Mouse (Mus musculus) NIH3T3 (cell line): Measurements from ENCODE around the gene Vars.
"Not testable (repeated sequence)": the region's sequence is repeated elsewhere in the genome, so short reads cannot be mapped to it uniquely, and the experiment has no call there.

Experiments used
- DNase-seq: peaks from one replicate; pipeline ENCODE4 v3.0.0-alpha.2; 2012; ENCODE audit warnings: low read depth

Gene Vars

GRCm38 (mm10) chr17:35000717-35001451 lies at the start of gene Vars:
Vars (plus strand) TSS chr17:35000987.
- DNase-seq = peak; percentile 94

- peak; percentile 42 for DNase-seq
Measured at GRCm38 (mm10) chr17:34951636-34952377, 49.0 kb upstream of the Vars start.

DNA sequence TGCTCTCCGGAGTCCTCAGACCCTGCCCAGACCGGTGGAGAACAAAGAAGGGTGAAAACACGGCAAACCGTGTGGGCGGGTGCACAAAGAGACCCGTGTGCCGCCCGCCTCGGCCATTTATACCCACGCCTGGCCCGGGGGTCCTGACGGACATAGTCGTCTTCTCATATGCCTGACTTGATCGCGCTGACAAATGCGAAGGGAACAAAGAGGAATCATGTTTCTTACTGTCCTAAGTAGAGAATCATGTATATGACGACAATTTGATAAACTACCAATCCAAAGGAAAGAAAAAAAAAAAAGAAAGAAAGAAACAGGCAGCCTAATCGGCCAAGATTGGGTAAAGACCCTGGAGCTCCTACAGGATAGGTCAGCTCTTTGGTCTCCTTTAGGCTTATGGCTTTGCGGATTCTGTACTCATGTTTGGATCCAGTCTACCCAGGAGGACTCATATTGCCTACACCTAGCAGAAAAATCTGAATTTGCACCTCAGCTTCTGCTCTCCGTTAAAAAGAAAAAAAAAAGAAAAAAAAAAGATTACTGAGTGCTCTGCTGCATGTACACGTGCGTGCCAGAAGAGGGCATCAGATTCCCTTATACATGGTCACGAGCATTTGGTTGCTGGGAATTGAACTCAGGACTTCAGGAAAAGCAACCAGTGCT lies 48.3 kb upstream of the Vars start:
- DNase-seq = peak; percentile 89

DNA sequence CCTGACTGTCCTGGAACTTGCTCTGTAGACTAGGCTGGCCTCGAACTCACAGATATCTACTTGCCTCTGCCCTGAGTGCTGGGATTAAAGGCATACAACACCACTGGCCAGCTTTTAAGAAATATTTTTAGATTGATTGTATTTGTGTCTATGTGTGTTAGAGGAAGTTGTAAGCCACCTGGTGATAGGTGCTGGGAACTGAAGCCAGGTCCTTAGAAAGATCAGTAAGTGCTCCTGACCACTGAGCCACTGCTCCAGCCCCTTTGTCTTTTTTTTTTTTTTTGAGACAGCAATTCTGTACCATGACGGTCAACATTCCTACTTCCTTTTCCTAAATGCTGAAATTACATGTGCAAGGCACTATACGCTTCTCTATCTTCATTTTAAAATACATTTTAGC lies 47.5 kb upstream of the Vars start:
- no peak for DNase-seq

DNA sequence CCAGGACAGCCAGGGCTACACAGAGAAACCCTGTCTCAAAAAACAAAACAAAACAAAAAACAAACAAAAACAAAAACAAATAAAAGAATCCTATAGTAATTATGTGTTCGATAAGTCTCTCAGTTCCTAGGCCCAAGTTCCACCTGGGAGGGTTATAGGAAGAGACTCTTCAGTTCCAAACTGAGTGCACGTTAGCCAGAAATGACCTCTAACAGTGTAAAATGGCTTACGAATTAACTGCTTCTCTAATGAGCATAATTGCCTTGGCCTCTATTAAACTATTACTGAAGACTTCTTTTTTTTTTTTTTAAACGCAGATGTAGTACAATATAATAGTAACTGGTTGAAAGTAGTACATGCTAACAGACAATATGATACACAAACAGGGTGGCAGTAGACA lies 46.9 kb upstream of the Vars start:
- DNase-seq = no peak

DNA sequence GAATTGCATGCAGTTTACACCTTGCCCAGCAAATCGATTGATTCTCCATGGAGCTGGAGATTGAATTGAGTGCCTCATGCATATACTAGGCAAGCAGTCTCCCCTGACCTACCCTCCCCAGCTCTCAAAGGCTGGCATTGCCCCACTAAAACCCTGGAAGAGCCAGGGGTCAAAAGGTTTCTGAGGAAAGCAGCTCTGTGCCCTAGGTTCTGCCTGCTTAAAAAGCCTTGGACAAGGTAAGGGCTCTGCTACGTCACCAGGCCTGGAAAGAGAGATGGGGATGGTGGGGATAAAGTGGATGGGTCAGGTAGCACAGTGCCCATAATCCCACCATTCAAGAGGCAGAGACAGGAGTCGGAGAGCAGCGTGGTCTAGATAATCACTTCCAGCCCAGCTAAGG lies 46.0 kb upstream of the Vars start:
- DNase-seq = no peak

DNA sequence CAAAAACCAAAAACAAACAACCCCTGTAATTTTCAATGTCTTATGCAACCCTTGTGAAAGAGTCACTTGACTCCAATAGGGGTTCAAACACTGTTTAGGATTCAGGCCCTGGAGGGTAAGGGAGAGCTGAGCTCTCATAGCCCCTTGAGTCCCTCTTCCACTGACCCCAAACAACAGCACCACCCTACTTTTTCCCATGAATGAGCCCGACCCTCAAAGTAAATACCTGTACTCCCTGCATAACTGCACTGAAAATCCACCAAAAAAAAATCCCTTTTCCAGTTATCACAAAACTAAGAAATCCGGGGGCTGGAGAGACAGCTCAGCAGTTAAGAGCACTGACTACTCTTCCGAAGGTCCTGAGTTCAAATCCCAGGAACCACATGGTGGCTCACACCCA lies 44.9 kb upstream of the Vars start:
- DNase-seq = no peak

GRCm38 (mm10) chr17:34956340-34956739 lies 44.4 kb upstream of the Vars start:
- peak; percentile 75 for DNase-seq

GRCm38 (mm10) chr17:34957291-34957690 lies 43.5 kb upstream of the Vars start:
- not testable (repeated sequence) for DNase-seq

DNA sequence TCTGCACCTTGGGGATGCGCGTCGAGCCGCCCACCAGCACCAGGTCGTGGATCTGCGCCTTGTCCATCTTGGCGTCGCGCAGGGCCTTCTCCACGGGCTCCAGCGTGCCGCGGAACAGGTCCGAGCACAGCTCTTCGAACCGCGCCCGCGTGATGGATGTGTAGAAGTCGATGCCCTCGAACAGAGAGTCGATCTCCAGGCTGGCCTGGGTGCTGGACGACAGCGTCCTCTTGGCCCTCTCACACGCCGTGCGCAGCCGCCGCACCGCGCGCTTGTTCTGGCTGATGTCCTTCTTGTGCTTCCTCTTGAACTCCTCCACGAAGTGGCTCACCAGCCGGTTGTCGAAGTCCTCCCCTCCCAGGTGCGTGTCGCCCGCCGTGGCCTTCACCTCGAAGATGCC lies 42.8 kb upstream of the Vars start:
- DNase-seq = not testable (repeated sequence)

- not testable (repeated sequence) for DNase-seq
Measured at GRCm38 (mm10) chr17:34958734-34959129, 42.1 kb upstream of the Vars start.

GRCm38 (mm10) chr17:34959130-34959778 lies 41.5 kb upstream of the Vars start, which contains the start of gene Hspa1b:
Hspa1b (minus strand) TSS chr17:34959238.
- DNase-seq = peak; percentile 89

- peak; percentile 88 for DNase-seq
Measured at GRCm38 (mm10) chr17:34959881-34960515, 40.8 kb upstream of the Vars start.

DNA sequence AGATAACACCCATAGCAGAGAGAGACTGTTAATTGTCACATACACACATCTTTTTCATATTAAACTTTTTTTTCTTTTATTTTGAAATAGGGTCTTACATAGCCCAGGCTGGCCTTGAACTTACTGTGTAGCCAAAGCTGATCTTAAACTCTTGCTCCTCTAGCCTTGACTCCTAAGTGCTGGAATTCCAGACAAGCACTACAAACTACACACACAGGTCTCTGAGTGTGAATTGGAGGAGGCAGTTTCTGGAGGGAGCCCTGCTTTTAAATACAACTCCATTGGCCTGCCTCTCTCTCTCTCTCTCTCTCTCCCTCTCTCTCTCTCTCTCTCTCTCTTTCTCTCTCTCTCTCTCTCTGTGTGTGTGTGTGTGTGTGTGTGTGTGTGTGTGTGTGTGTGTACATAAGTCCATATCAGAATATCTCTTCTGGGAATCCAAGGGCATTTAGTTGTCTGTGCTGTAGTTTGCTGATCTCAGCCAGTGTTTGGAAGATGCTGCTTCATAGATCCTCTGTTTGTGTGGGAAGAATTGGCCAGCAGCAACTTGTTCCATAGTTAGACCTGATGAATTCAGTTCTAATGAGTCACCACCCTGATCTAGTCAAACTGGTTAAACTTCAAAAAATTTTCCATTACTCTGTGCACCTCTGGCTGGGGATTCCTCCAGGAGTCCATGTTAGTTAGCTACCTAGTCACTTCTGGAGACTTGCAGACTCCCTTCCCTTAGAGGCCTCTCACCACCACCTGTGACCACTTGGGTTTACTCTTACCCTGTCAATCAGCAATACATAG lies 39.9 kb upstream of the Vars start:
- DNase-seq = peak; percentile 82

DNA sequence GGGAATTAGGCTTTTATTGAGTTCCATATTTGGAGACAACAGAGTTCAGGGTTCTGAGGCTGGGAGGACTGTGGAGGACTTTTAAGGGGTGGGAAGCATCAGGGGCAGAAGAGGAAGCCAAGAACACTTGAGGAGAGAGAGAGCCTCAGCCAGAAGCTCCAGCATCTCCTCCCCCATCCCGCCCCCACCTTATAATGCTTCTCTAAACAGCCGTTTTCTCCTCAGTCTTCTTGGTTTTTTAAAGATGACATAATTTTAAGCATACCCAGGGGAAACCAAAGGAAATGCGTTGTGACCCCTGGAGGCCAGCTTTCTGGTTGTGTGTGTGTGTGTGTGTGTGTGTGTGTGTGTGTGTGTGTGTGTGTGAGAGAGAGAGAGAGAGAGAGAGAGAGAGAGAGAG lies 38.7 kb upstream of the Vars start:
- peak; percentile 84 for DNase-seq

DNA sequence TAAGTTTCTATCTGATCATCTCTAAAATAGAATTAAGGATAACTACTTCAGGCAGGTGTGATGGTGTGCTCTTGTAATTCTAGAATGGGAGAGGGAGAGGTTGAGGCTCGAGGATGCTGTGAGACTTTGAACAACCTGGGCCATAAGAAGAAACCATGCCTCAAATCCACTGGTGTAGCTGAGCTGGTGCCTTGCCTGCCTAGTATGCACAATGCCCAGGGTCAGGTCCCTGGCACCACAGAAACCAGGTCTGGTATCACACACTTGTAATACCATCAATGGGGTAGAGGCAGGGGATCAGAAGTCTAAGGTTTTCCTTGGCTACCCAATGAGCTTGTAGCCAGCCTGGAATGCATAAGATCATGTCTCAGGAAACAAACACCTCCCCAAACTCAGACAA lies 37.9 kb upstream of the Vars start:
- DNase-seq = no peak

DNA sequence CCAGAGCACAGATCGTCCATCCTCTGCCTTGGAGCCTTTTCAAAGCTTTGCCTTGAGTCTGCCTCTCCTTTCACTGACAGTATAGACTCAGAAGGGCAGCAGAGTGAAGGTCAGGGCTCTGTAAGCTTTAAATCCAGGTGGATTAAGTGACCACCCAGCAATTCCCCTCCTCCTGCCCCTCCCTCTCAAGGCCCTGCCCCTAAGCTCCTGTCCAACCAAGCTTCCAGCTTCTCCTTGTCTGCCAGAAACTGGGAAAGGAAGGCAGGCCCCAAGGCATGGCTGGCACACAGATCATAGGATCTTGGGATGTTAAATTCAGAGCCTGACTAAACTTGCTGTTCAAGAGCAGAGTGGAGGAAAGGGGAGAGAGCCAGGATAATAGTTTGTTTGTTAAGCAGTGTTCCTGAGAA lies 36.1 kb upstream of the Vars start:
- peak; percentile 82 for DNase-seq

DNA sequence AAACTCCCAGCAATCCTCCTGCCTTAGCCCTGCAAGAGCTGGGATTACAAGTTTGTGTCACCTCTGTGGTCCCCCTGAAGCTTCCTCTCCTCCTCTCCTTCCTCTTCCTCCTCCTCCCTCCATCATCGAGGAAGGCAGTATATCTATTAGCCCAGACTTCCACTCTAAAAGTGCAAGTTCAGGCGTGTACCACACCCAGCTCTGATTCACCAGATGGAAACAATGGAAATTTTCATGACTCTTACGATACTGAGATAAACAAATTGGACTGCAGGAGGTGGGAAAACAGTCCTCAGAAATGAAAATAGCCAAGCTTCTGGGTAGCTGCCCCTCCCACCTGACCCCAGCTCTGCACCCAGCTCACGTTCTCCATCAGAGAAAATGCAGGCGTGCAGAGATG lies 35.2 kb upstream of the Vars start:
- DNase-seq = peak; percentile 70

DNA sequence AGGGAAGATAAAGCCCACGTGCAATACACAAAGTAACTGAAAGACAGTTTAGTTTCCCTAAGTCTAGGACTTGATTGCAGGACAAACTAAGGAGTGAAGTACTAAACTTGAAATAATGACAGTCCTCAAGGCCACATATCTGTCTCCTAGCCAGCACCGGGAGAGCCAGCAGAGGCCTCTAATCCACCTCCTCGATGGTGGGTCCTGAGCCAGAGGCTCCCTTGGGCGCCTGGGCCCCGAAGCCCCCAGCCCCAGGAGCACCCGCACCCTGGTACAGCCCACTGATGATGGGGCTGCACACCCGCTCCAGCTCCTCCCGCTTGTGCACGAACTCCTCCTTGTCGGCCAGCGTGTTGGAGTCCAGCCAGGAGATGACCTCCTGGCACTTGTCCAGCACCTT lies 31.0 kb upstream of the Vars start, which contains the start of gene Gm20481:
Gm20481 (plus strand) TSS at position 91 of the 400 bp plus-strand sequence.
- not testable (repeated sequence) for DNase-seq

- not testable (repeated sequence) for DNase-seq
Measured at GRCm38 (mm10) chr17:34970850-34971249, 29.9 kb upstream of the Vars start.

GRCm38 (mm10) chr17:34971694-34972068 lies 29.1 kb upstream of the Vars start:
- not testable (repeated sequence) for DNase-seq
